Mouse (Mus musculus) cerebellum, adult 2 months (tissue): Measurements from ENCODE around the gene Etv2.

ENCODE experiments used
- CTCF ChIP-seq: fragments of 200-500 bp; IDR thresholded peaks from 2 replicates; pipeline ENCODE4 v1.5.1; 2011; ENCODE audit warnings: low read depth, mild to moderate bottlenecking, control low read depth, low read length, moderate library complexity, borderline replicate concordance; ENCODE audit not compliant: insufficient read depth
- POLR2A ChIP-seq: fragments of 200-500 bp; IDR thresholded peaks from 2 replicates; pipeline ENCODE4 v1.6.1; 2011; ENCODE audit warnings: low read length, control low read depth, borderline replicate concordance; ENCODE audit not compliant: insufficient read depth

DNA sequence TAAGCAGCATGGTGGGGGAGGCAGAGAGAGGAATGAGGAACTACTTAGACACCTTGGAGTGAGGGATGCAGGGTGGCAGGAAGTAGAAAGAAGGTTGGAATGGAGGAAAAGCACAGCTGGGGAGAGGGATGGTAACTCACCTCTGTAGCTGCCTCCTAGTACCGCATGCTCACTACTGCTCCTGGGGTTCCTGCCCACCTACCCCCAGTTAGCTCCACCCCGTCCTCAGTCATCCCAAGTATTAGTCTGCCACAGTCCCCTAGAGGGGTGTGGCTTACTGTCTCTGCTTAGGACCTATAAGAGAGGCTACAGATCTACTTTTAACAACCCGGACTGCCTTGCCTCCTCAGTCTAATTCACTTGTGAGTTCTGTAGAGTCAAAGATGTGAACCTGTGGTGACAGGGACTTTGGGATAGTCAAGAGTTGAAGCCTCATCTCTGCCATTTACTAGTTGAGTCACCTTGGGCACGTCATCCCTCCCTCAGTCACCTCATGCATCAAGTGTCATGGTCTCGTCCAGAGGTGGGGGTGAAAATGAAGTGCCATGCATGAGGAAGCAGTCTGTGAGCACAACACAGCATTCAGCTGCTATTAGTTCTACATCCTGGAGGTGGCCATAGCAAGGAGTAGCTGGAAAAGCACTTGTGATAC lies 42.8 kb downstream of the Etv2 start:
- TF ChIP-seq CTCF, result no peak
- TF ChIP-seq POLR2A, result no peak
